Mouse (Mus musculus) thymus, adult 2 months (tissue): ENCODE data around the gene Cxadr.

ENCODE experiments used
- CTCF ChIP-seq: fragments of 200-500 bp; IDR thresholded peaks from 2 replicates; pipeline ENCODE4 v1.5.1; 2012; ENCODE audit warnings: mild to moderate bottlenecking, control low read depth, low read length, moderate library complexity, borderline replicate concordance; ENCODE audit not compliant: control insufficient read depth, poor library complexity, insufficient read depth; ENCODE audit errors: extremely low read depth
- POLR2A ChIP-seq: fragments of 200-500 bp; IDR thresholded peaks from 2 replicates; pipeline ENCODE4 v1.6.1; 2012; ENCODE audit warnings: mild to moderate bottlenecking, low read length, control low read depth, moderate library complexity; ENCODE audit not compliant: control insufficient read depth, poor library complexity, insufficient read depth; ENCODE audit errors: extremely low read depth

DNA sequence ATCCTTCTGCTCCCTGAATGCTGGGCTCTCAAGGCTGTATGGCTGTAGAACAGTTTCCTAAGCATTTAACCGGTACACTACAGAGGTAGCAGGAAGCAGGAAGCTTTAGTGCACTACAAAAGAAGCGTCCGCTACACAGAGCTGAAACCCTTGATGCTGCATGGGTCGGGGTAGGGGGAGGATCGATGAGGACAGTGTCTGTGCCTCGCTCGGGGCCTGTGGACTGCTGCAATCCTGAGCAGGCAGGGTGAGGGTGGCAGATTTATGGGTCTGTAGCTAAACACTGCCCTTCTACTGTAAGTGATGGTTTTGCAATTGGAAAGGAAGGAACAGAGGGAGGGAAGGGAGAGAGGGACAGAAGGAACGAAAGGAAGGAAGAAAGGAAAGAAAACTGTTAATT lies 35.9 kb downstream of the Cxadr start:
- TF ChIP-seq CTCF, result no peak
- no peak for TF ChIP-seq POLR2A
